Mouse (Mus musculus): ENCODE measurements around the gene Olfr393.

The Olfr393 gene

DNA sequence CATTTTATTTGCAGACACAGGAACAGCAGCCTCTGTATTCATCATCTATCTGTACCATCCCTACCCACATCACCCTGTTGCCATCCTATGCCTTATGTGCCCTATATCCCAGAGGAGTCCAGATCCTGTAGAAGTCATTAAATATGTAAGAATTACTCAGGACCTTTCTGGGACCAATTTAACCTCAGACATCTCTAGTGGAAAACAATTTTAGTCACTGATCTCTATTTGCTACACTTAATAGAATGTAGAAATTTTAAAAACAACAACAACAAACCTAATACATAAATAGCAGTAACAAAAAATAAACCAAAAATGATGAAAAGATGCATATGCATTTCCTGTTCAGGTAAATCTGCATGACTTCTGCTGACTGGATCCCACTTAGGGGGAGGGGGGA, at the start of gene Olfr393:
TSS of gene Olfr393 (minus strand) at position 101 of the 400 bp plus-strand sequence.
- DNase-seq (ENCODE audit: low spot score), result no peak

- no peak for DNase-seq (ENCODE audit: low spot score)
Observed at GRCm38 (mm10) chr11:73890671-73891070, 39.4 kb upstream of the Olfr393 start, which contains the start of gene Olfr394. Gene Olfr394, minus strand, starts transcription at chr11:73890771.

GRCm38 (mm10) chr11:73816949-73817348, 34.3 kb downstream of the Olfr393 start, which contains the start of gene Olfr392:
Gene Olfr392, minus strand, starts transcription at chr11:73817049.
- no peak for DNase-seq (ENCODE audit: low spot score)

DNA sequence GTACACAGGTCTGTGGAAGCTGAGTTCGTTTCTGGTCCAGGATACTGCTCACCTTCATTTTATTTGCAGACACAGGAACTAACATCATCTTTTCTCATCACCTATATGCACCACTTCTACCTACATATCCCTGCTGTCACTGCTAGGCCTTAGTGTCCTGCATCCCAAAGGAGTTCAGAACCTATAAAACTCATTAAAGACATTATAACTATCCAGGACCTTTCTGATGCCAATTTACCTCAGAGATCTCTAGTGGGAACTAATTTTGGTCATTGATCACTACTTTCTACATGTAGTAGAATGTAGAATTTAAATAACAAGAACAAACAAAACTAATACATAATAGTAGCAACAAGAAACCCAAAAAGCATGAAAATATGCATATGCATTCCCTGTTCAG, 48.3 kb downstream of the Olfr393 start, which contains the start of gene Olfr391-ps:
TSS of gene Olfr391-ps (minus strand) at position 101 of the 400 bp plus-strand sequence.
- DNase-seq (ENCODE audit: low spot score), result no peak

All from ovary, postnatal 14 days (tissue).